Mouse (Mus musculus): ENCODE data around the gene Ctns.

DNA sequence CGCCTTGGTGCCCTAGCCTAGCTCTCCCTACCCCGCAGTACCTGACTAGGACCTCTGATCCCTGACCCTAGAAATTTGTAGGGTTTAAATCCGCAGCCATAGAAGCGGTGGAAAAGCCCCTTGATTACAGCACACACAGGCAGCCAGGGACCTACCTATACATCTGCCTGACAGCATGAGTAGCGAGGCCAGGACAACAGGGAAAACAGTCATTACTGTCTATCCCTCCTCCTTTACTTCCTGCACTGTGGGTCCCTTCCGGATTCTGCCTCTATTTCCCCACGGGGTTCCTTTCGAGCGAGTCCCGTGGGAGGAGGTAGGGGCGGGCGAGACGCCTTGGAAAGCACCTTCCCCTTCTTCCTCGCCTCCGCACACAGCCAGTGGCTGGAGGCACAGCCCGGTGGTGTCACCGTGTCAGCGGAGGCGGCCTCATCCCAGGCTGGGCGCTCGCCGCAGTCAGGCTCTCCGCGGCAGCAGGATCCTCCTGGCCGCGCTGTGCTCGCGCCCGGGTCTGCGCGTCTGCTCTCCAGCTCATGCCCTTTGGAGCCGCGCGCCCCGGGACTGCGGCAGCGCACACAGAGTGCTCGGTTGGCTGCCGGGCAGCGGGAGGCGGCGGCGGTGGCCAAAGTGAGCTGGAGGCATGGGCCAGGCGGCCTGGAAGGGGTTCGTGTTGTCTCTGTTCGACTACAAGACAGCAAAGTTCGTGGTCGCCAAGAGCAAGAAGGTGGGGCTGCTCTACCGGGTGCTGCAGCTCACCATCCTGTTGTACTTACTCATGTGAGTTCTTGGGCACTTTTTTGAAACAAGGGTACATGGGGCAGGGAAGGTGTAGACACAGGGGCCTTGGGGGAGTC lies 38.7 kb downstream of the Ctns start, which contains the start of gene P2rx5:
- TF ChIP-seq CTCF (IDR thresholded peaks at IDR 0.05; ENCODE audit: insufficient read depth, low read length) = no peak
- TF ChIP-seq POLR2A (IDR thresholded peaks at IDR 0.05; ENCODE audit: borderline replicate concordance, extremely low read depth, low read depth, low read length) = no peak
